Mouse (Mus musculus) G1E (cell line): Measurements from ENCODE around the gene Adgrl2.

ENCODE experiments used
- CTCF ChIP-seq: IDR thresholded peaks from 2 replicates; pipeline ENCODE4 v1.5.1; 2012; ENCODE audit warnings: low read depth, low read length, inconsistent platforms, mixed read lengths
- GATA1 ChIP-seq: IDR thresholded peaks from 2 replicates; pipeline ENCODE4 v1.6.1; 2012; ENCODE audit warnings: borderline replicate concordance, low read length, inconsistent platforms, mixed read lengths
- GATA2 ChIP-seq: IDR thresholded peaks from 2 replicates; pipeline ENCODE4 v1.6.1; 2012; ENCODE audit warnings: low read depth, low read length, inconsistent platforms, borderline replicate concordance
- POLR2AphosphoS5 ChIP-seq: IDR thresholded peaks from 2 replicates; pipeline ENCODE4 v1.6.1; 2012; ENCODE audit warnings: low read depth, low read length, inconsistent platforms; ENCODE audit not compliant: insufficient replicate concordance
- TAL1 ChIP-seq: conservative IDR thresholded peaks from 2 replicates; pipeline ENCODE4 v1.6.1; 2012; ENCODE audit warnings: low read depth, low read length, inconsistent platforms, mixed read lengths

DNA sequence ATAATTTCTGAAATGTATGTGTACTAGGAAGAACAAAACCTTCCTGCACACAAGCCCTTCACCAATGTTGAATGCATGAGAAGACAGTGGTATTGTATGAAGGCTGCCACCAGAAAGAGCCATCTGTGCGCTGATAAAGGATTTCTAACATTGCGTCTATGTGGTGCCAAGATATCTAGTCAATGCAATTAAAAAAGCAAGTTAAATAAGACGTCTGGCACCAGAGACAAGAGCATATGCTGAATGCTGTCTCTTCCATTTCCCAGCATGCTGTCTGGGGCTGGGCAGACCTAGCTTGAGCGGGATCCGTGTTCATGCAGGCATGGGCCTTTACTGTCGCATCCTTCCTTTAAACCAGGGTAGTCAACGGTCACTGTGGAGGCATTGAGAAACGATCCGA, 55.3 kb downstream of the Adgrl2 start:
- TF ChIP-seq CTCF (no peak), POLR2AphosphoS5 (no peak), GATA1 (no peak), TAL1 (no peak), GATA2 (no peak)
